Mouse (Mus musculus) MEL (cell line): ENCODE measurements around the gene Ccdc115. TPM values are rescaled to one million over a fixed set of nuclear protein-coding genes. Genes with fewer than 3 reads are reported as not detected.

Experiments used
- DNase-seq: peaks from one replicate; pipeline ENCODE4 v3.0.0; 2011; ENCODE audit warnings: low read depth, low spot score
- H3K27ac ChIP-seq: 2 replicates; pipeline ENCODE4 v1.5.1; 2012; ENCODE audit warnings: low read depth, mild to moderate bottlenecking, control low read depth, low read length, moderate library complexity; ENCODE audit not compliant: control insufficient read depth
- H3K27me3 ChIP-seq, 2 experiments: fragments of 150-350 bp in 1 of 2; sonication (generic) in 1 of 2; 2 replicates each; pipeline ENCODE4 v1.6.1; 2012; ENCODE audit warnings: low read length in 2 of 2, mild to moderate bottlenecking in 2 of 2, improper control_type of control experiment in 1 of 2, moderate library complexity in 1 of 2; ENCODE audit not compliant: insufficient read depth in 2 of 2, control insufficient read depth in 1 of 2
- H3K36me3 ChIP-seq, 2 experiments: 2 replicates each; pipeline ENCODE4 v1.6.1; 2012 to 2014; ENCODE audit warnings: low read length in 2 of 2, improper control_type of control experiment in 1 of 2, inconsistent platforms in 1 of 2, mild to moderate bottlenecking in 1 of 2; ENCODE audit not compliant: insufficient read depth in 2 of 2, control insufficient read depth in 1 of 2
- H3K4me1 ChIP-seq, 2 experiments: fragments of 150-350 bp in 1 of 2; sonication (generic) in 1 of 2; 2 replicates each; pipeline ENCODE4 v1.6.1; 2012; ENCODE audit warnings: low read length in 2 of 2, improper control_type of control experiment in 1 of 2, mild to moderate bottlenecking in 1 of 2; ENCODE audit not compliant: insufficient read depth in 2 of 2, control insufficient read depth in 1 of 2
- H3K4me3 ChIP-seq, 2 experiments: fragments of 150-350 bp in 1 of 2; sonication (generic) in 1 of 2; 2 replicates each; pipeline ENCODE4 v1.5.1; 2012; ENCODE audit warnings: low read depth in 2 of 2, low read length in 2 of 2, mild to moderate bottlenecking in 2 of 2, moderate library complexity in 2 of 2, control low read depth in 1 of 2, improper control_type of control experiment in 1 of 2; ENCODE audit not compliant: control insufficient read depth in 1 of 2, insufficient read depth in 1 of 2
- H3K79me2 ChIP-seq: 2 replicates; pipeline ENCODE4 v1.6.1; 2012; ENCODE audit warnings: mild to moderate bottlenecking, low read length, moderate library complexity; ENCODE audit not compliant: control insufficient read depth, poor library complexity, insufficient read depth
- H3K9ac ChIP-seq: 2 replicates; pipeline ENCODE4 v1.6.1; 2012; ENCODE audit warnings: low read depth, mild to moderate bottlenecking, control low read depth, low read length, moderate library complexity; ENCODE audit not compliant: control insufficient read depth, poor library complexity, severe bottlenecking
- H3K9me3 ChIP-seq: fragments of 150-350 bp; sonication (generic); replicated peaks from 2 replicates; pipeline ENCODE4 v1.6.1; 2012; ENCODE audit warnings: mild to moderate bottlenecking, low read length, improper control_type of control experiment, moderate library complexity; ENCODE audit not compliant: insufficient read depth
- CHD2 ChIP-seq: IDR thresholded peaks from 2 replicates; pipeline ENCODE4 v1.6.1; 2011; ENCODE audit warnings: low read length, improper control_type of control experiment
- EP300 ChIP-seq, 2 experiments: IDR thresholded peaks; 2 replicates each; pipeline ENCODE4 v1.6.1; 2011; ENCODE audit warnings: improper control_type of control experiment in 2 of 2, low read length in 2 of 2, low read depth in 1 of 2, mild to moderate bottlenecking in 1 of 2
- HCFC1 ChIP-seq: IDR thresholded peaks from 2 replicates; pipeline ENCODE4 v1.6.1; 2012; ENCODE audit warnings: low read depth, mild to moderate bottlenecking, inconsistent platforms, low read length, improper control_type of control experiment, moderate library complexity
- JUND ChIP-seq: IDR thresholded peaks from 2 replicates; pipeline ENCODE4 v1.6.1; 2011; ENCODE audit warnings: low read depth, mild to moderate bottlenecking, improper control_type of control experiment, low read length
- KAT2A ChIP-seq: conservative IDR thresholded peaks from 2 replicates; pipeline ENCODE4 v1.6.1; 2012; ENCODE audit warnings: low read depth, low read length, improper control_type of control experiment, inconsistent platforms
- MAX ChIP-seq: IDR thresholded peaks from 2 replicates; pipeline ENCODE4 v1.6.1; 2011; ENCODE audit warnings: low read length, improper control_type of control experiment
- MYB ChIP-seq: IDR thresholded peaks from 2 replicates; pipeline ENCODE4 v1.6.1; 2011; ENCODE audit warnings: mild to moderate bottlenecking, low read depth, low read length, improper control_type of control experiment
- NELFE ChIP-seq: IDR thresholded peaks from 2 replicates; pipeline ENCODE4 v1.6.1; 2011; ENCODE audit warnings: low read depth, low read length, improper control_type of control experiment
- POLR2A ChIP-seq, 2 experiments: IDR thresholded peaks; 2 replicates each; pipeline ENCODE4 v1.6.1; 2011 to 2012; ENCODE audit warnings: low read length in 2 of 2, mild to moderate bottlenecking in 2 of 2, control low read depth in 1 of 2, improper control_type of control experiment in 1 of 2, low read depth in 1 of 2, moderate library complexity in 1 of 2; ENCODE audit not compliant: control insufficient read depth in 1 of 2, insufficient read depth in 1 of 2, poor library complexity in 1 of 2
- POLR2AphosphoS2 ChIP-seq: IDR thresholded peaks from 2 replicates; pipeline ENCODE4 v1.6.1; 2011; ENCODE audit warnings: low read length, improper control_type of control experiment
- RCOR1 ChIP-seq: IDR thresholded peaks from 2 replicates; pipeline ENCODE4 v1.6.1; 2012; ENCODE audit warnings: low read depth, mild to moderate bottlenecking, inconsistent platforms, low read length, improper control_type of control experiment
- SIN3A ChIP-seq: IDR thresholded peaks from 2 replicates; pipeline ENCODE4 v1.6.1; 2012; ENCODE audit warnings: low read length, improper control_type of control experiment, inconsistent platforms
- TBP ChIP-seq: IDR thresholded peaks from 2 replicates; pipeline ENCODE4 v1.8.0; 2011; ENCODE audit warnings: low read depth, low read length, improper control_type of control experiment
- TCF12 ChIP-seq: IDR thresholded peaks from 2 replicates; pipeline ENCODE4 v1.6.1; 2014; ENCODE audit warnings: low read depth, mild to moderate bottlenecking, inconsistent platforms, low read length, improper control_type of control experiment, moderate library complexity
- ZMIZ1 ChIP-seq: IDR thresholded peaks from 2 replicates; pipeline ENCODE4 v1.6.1; 2012; ENCODE audit warnings: low read depth, mild to moderate bottlenecking, inconsistent platforms, low read length, improper control_type of control experiment, moderate library complexity
- polyA plus RNA-seq, 2 experiments: library from polyadenylated mRNA; stranded (reverse) in 1 of 2; unstranded in 1 of 2; fragments of >175 nt in 1 of 2; fragments of >200 nt in 1 of 2; gene quantifications; 2 replicates each; pipeline versions ENCODE4 v1.2.1 to v1.2.4; 2012; ENCODE audit warnings: low replicate concordance in 2 of 2, low read depth in 1 of 2; ENCODE audit not compliant: insufficient read length in 2 of 2, insufficient read depth in 1 of 2, missing spikeins in 1 of 2
- total RNA-seq: library from RNA; depleted of rRNA; stranded (reverse); fragments of 300-350 nt; gene quantifications from 2 replicates; pipeline ENCODE4 v1.2.3, GENCODE M21; 2012

Ccdc115 gene
- total and polyA plus RNA-seq, 3 experiments = 63.4 to 78.7 TPM; not detected in 1

DNA sequence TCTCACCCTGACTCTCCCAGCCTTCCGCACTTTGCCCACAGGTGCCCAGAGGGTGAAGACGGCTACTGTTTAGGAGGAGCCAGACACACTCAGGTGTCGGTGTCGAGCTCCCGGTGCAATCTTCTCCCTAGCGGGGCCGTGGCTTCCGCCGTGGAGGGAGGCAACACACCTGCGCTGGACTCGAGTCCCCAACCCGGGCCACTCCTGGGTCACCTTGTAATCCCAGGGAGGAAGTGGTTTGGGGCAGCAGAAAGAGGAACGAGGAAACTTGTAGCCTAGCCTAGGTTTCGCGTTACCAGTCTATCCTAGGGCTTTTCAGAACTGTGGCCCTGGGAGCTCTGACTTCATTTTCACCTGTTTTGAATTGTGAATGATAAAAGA is 20.6 kb upstream of the Ccdc115 start:
- no peak for TF ChIP-seq JUND
- no peak for TF ChIP-seq EP300 (IDR thresholded peaks at IDR 0.05; ENCODE audit: low read depth in 1 of 2, low read length in 2 of 2)
- 0 out of 2 replicates have a peak, but pooled peaks have one; percentile 4 for TF ChIP-seq SIN3A
- TF ChIP-seq NELFE = no peak
- Histone ChIP-seq H3K27me3 (no peaks in the 10 kb centered on the region), H3K9me3 (no peaks in the 10 kb centered on the region), H3K4me1 (peaks cover 2 to 12% of the 10 kb centered on the region in 2 experiments), H3K4me3 (peak overlapping the region; percentile 64 to 90), H3K36me3 (peaks cover 0 to 7% of the 10 kb centered on the region in 2 experiments; a peak in 2 of 4 replicates), H3K27ac (no peak overlapping the region), H3K79me2 (no peaks in the 10 kb centered on the region; the same call in 1 of the 2 replicates), H3K9ac (peak overlapping the region; percentile 78)
- peak; percentile 69 for DNase-seq

DNA sequence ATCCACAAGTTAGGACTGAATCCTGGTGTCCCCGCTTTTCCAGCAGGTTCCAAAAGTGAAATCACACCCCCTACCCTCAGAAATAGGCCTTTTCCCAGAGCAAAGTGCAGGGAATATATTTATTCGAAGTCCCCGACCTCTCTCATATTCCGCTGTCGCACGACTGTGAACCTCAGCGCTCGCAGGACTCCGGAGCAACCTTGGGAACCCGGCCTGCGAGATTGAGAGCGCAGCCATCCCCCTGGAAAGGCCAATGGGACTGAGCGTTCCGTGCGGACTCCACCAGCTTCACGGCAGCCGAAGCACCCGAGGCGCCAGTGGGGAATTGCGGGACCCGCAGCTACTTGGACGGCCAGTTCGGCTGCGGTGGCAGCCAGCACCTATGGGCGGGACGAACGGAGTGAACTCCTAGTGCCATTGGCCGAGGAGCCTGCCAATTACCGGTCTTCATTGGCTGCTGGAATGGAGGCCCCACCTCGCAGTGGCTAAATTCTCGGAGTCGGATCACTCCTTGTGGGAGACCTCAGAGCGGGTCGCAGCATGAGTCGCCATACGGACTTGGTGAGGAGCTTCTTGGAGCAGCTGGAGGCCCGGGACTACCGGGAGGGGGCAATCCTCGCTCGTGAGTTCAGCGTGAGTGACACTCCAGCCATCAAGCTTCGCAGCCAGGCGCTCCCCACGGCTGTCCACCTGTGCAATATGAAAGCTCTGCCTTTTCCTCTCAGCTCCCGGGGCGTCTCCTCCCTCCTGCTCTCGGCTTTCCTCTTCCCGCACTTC is 20.0 kb upstream of the Ccdc115 start, which contains the start of gene Ptpn18:
Gene Ptpn18 (plus strand): TSS at position 479 of the 777 bp plus-strand sequence.
- no peak for TF ChIP-seq MYB
- TF ChIP-seq TBP = peak; percentile 77
- peak; percentile 15; the same call in 1 of the 2 replicates for TF ChIP-seq TCF12
- TF ChIP-seq NELFE = peak; percentile 63
- peak; percentile 14; the same call in 1 of the 2 replicates for TF ChIP-seq CHD2
- peak; percentile 15 for TF ChIP-seq HCFC1
- peak; percentile 27; the same call in 1 of the 2 replicates for TF ChIP-seq SIN3A
- peak; percentile 23; the same call in 1 of the 2 replicates for TF ChIP-seq MAX
- peak; percentile 67 to 88; a peak in 3 of 4 replicates for TF ChIP-seq POLR2A (IDR thresholded peaks at IDR 0.05; ENCODE audit: control insufficient read depth in 1 of 2, insufficient read depth in 1 of 2, low read depth in 1 of 2, low read length in 2 of 2, poor library complexity in 1 of 2)
- no peak for TF ChIP-seq KAT2A
- peak; percentile 50; the same call in 1 of the 2 replicates for TF ChIP-seq ZMIZ1
- TF ChIP-seq RCOR1 = no peak
- TF ChIP-seq POLR2AphosphoS2 = peak; percentile 67; the same call in 1 of the 2 replicates
- Histone ChIP-seq H3K36me3 (peaks cover 0 to 5% of the 10 kb centered on the region in 2 experiments; a peak in 2 of 4 replicates), H3K9ac (peak within 1 kb of the TSS; percentile 83), H3K4me1 (peaks cover 2 to 8% of the 10 kb centered on the region in 2 experiments), H3K27ac (no peak within 1 kb of the TSS), H3K9me3 (no peaks in the 10 kb centered on the region), H3K4me3 (peak within 1 kb of the TSS; percentile 64 to 90), H3K79me2 (no peaks in the 10 kb centered on the region; the same call in 1 of the 2 replicates), H3K27me3 (no peaks in the 10 kb centered on the region)
- peak; percentile 93 for DNase-seq
